Mouse (Mus musculus) small intestine, adult 2 months (tissue): Measurements from ENCODE around the gene 6430571L13Rik.

Experiments used
- CTCF ChIP-seq: fragments of 200-500 bp; IDR thresholded peaks from 2 replicates; pipeline ENCODE4 v1.5.1; 2012; ENCODE audit warnings: low read depth, mild to moderate bottlenecking, control low read depth, inconsistent platforms, low read length, moderate library complexity, mixed read lengths; ENCODE audit not compliant: insufficient replicate concordance, insufficient read length; ENCODE audit errors: extremely low read depth
- POLR2A ChIP-seq: fragments of 200-500 bp; IDR thresholded peaks from 2 replicates; pipeline ENCODE4 v1.6.1; 2012; ENCODE audit warnings: low read depth, mild to moderate bottlenecking, control low read depth, inconsistent platforms, low read length, moderate library complexity

GRCm38 (mm10) chr9:107309171-107309570 is 31.2 kb upstream of the 6430571L13Rik start:
- TF ChIP-seq CTCF = no peak
- TF ChIP-seq POLR2A = no peak
